Mouse (Mus musculus) inflammation-experienced regulatory T-cells, adult 16 weeks (primary cell): Measurements from ENCODE around the gene Fxr1. TPM values are rescaled to one million over a fixed set of nuclear protein-coding genes. Genes with fewer than 3 reads are reported as not detected.

Source experiments
- polyA plus RNA-seq: library from polyadenylated mRNA; unstranded; fragments of 100-300 nt; shearing (Covaris generic); gene quantifications from one replicate; pipeline ENCODE4 v1.2.1, GENCODE M21; 2017

Fxr1 gene
- 51.0 TPM for polyA plus RNA-seq

DNA sequence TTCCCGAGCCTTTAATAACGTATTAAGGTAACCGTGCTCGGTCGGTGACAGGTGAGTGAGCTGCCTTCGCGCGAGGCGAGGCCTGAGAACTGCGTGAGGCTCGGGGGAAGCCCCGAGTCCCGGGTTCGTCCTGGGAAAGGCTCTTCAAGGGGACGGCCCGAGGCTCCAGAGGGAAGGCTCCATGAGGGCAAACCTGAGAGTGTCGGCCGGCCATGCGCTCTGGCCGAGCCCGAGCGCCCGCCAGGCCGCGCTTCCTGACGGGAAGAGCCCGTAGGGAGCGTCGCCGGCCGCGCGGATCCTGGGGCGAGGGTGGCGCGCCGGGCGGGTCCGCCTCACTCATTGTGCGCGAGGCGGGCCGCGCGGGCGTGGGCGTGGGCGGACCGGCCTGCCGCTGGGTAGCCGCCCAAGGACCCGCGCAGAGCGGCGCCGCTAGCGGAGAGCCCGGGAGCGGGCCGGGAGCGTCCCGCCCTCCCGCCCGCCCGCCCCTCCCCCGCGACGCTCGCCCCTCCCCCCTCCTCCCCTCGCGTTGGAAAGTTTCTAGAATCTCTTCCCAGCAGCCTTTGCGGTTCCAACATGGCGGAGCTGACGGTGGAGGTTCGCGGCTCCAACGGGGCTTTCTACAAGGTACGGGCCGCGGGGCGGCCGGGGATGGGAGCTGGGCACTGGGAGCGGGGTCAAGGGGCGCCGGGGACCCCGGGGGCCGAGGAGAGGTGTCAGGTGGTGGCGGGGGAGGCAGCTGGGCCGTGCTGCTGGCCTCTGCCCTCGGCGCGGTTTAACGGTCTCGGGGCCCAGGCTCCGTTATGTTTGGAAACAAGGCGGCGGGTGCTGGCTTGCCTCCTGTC lies at the start of gene Fxr1:
Gene Fxr1, plus strand, starts transcription at position 404 of the 842 bp plus-strand sequence.

GRCm38 (mm10) chr3:34080900-34081662 lies 61.3 kb downstream of the Fxr1 start, which contains the start of gene Dnajc19:
Dnajc19 (minus strand) TSS chr3:34081321.

Other genes starting within 250 kb of the Fxr1 start
- 28.0 TPM for gene Ttc14, start 220.1 kb upstream of the Fxr1 start, polyA plus RNA-seq
- gene Ccdc39, start 175.6 kb upstream of the Fxr1 start, polyA plus RNA-seq, result 0.33 TPM
- gene Dnajc19, start 61.4 kb downstream of the Fxr1 start, polyA plus RNA-seq, result 136 TPM